Mouse (Mus musculus) limb, embryonic 14.5 days (tissue): ENCODE results near the gene Npas4. TPM values are rescaled to one million over a fixed set of nuclear protein-coding genes. Genes with fewer than 3 reads are reported as not detected.
A peak's percentile ranks its signal among the peaks of the same experiment; 100 is the strongest.

Experiments used
- ATAC-seq: fragments of 200-750 bp; cut with Nextera tagmentation; 2 replicates; pipeline ENCODE4 v1.8.0; 2017; ENCODE audit warnings: low read depth, moderate number of reproducible peaks, moderate TSS enrichment; ENCODE audit not compliant: low FRiP score
- DNase-seq: peaks from one replicate; pipeline ENCODE4 v3.0.0-alpha.2; 2015; ENCODE audit warnings: low spot score
- H3K27ac ChIP-seq: fragments of 300-500 bp; sonication (generic); replicated peaks from 2 replicates; pipeline ENCODE4 v1.5.1; 2014; ENCODE audit warnings: low read depth, mild to moderate bottlenecking, low read length, moderate library complexity, mixed read lengths
- H3K27me3 ChIP-seq: fragments of 300-500 bp; sonication (generic); 2 replicates; pipeline ENCODE4 v1.6.1; 2014; ENCODE audit warnings: low read length, mixed read lengths; ENCODE audit not compliant: control insufficient read depth, insufficient read depth
- H3K36me3 ChIP-seq: fragments of 300-500 bp; sonication (generic); 2 replicates; pipeline ENCODE4 v1.6.1; 2014; ENCODE audit warnings: mild to moderate bottlenecking, low read length, moderate library complexity, mixed read lengths; ENCODE audit not compliant: control insufficient read depth, insufficient read depth
- H3K4me1 ChIP-seq: fragments of 300-500 bp; sonication (generic); 2 replicates; pipeline ENCODE4 v1.6.1; 2014; ENCODE audit warnings: antibody characterized with exemption, low read length, mixed read lengths; ENCODE audit not compliant: control insufficient read depth, insufficient read depth
- H3K4me2 ChIP-seq: fragments of 300-500 bp; sonication (generic); replicated peaks from 2 replicates; pipeline ENCODE4 v1.6.1; 2014; ENCODE audit warnings: low read depth, mild to moderate bottlenecking, low read length, moderate library complexity; ENCODE audit not compliant: severe bottlenecking
- H3K4me3 ChIP-seq: fragments of 300-500 bp; sonication (generic); replicated peaks from 2 replicates; pipeline ENCODE4 v1.5.1; 2014; ENCODE audit warnings: low read length
- H3K9ac ChIP-seq: fragments of 300-500 bp; sonication (generic); 2 replicates; pipeline ENCODE4 v1.6.1; 2014; ENCODE audit warnings: mild to moderate bottlenecking, low read depth, low read length, moderate library complexity; ENCODE audit not compliant: severe bottlenecking
- H3K9me3 ChIP-seq: fragments of 300-500 bp; sonication (generic); 2 replicates; pipeline ENCODE4 v1.6.1; 2016; ENCODE audit warnings: low read length; ENCODE audit not compliant: control insufficient read depth
- POLR2A ChIP-seq: fragments of 200-500 bp; IDR thresholded peaks from 2 replicates; pipeline ENCODE4 v1.8.0; 2012; ENCODE audit warnings: inconsistent platforms, mild to moderate bottlenecking, moderate library complexity, borderline replicate concordance; ENCODE audit not compliant: insufficient read depth, insufficient read length; ENCODE audit errors: extremely low read depth
- WGBS: fragments of 180-500 bp; shearing (Covaris S2); extraction: QIAGEN DNeasy Blood & Tissue Kit; methylation state at CpG from one replicate; pipeline ENCODE4 v1.1.7; 2014; 5-methylcytosine and 5-hydroxymethylcytosine counted together
- polyA plus RNA-seq, 2 experiments: library from polyadenylated mRNA; depleted of rRNA in 1 of 2; stranded (reverse) in 1 of 2; unstranded in 1 of 2; fragments of >200 nt; fragmentation: Nextera tagmentation in 1 of 2; extraction: Ambion mirVana in 1 of 2; gene quantifications; 2 replicates each; pipeline versions ENCODE4 v1.2.1 to v1.2.3; 2012 to 2014

The Npas4 gene
- polyA plus RNA-seq, 2 experiments: 0.50 TPM; not detected in 1

DNA sequence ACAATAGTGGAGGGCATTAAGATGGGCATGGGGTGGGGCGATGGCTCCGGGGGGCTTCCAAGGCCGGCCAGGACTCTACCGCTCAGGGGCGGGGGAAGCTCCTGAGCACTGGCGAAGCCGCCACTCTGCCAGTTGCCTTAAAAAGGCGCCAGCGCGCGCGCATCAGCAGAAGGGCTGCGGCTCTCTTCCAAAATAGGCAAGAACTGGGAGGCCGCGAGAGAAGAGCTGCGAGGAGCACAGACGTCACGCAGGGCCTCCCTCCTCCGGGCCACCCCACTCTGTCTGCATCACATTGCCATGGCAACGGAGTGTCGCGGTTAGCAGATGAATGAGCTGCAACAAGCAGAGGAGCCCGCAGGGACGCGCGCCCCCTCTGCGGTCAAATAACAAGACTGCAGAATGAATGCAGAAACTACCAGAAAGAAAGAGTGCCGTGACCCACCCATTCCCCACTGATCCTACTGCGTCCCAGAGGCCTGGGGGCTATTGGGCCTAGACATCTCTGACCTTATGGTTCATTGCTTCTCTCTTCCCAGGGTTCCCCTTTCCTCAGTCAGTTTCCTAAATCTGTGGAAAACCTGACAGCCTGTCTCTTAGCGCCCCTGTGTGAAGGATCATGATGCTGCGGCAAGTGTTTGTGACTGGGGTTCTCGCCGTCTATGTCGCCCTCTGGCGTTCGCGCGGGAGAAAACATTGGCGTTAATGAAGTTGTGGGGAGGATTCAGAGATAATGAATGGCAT lies 11.7 kb upstream of the Npas4 start:
- TF ChIP-seq POLR2A: no peak
- Histone ChIP-seq H3K4me2 (peak overlapping the region; percentile 47), H3K4me3 (peak overlapping the region; percentile 23), H3K9ac (no peak overlapping the region), H3K36me3 (no peaks in the 10 kb centered on the region), H3K27ac (no peak overlapping the region), H3K4me1 (peaks cover 4% of the 10 kb centered on the region; the same call in 1 of the 2 replicates), H3K9me3 (no peaks in the 10 kb centered on the region), H3K27me3 (no peaks in the 10 kb centered on the region)
- DNase-seq (peak; percentile 86), ATAC-seq (peak; percentile 96)
- WGBS: under 1% methylated on average over 39 of the region's 39 CpGs

DNA sequence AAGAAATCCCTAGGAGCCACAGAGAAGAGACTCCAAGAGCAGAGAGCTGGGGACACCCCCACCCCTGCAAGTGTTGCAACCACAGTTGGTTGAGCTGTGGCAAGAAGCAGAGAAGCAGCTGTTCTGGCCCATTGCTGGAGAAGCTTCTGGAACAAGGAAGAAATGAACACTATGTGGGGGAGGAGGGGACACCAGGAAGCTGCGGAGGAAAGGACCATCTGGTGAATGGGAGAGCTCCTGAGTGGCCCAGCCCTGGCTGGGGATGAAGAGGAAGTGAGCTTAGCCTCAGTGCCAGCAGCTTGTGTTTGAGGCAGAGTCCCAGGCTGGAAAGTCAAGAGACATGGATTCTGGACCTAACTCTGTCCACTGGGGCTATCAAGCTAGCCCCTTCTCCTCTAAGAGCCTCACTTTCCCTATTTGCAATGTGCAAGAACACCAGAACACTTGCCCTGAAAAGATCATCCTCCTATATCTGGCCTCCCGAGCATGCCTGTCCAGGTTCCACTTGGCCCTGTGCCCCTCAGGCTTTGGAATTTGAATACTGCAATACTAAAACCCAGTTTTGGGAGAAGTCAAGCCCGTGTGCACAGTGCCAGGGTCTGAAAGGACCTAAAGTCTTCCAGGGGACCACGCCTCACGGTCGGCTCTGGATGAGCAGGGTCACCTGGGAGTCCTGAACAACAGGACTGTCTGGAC lies 9.5 kb upstream of the Npas4 start:
- no peaks in the 10 kb centered on the region for H3K9me3 ChIP-seq
- H3K27me3 ChIP-seq: no peaks in the 10 kb centered on the region
- H3K36me3 ChIP-seq: no peaks in the 10 kb centered on the region
- TF ChIP-seq POLR2A: no peak
- H3K4me2 ChIP-seq: no peak overlapping the region
- no peak overlapping the region for H3K27ac ChIP-seq
- H3K4me1 ChIP-seq: peaks cover 4% of the 10 kb centered on the region; the same call in 1 of the 2 replicates
- WGBS: 67% methylated on average over 6 of the region's 6 CpGs
- H3K4me3 ChIP-seq: no peak overlapping the region
- no peak for DNase-seq
- no peak for ATAC-seq
- no peak overlapping the region for H3K9ac ChIP-seq

DNA sequence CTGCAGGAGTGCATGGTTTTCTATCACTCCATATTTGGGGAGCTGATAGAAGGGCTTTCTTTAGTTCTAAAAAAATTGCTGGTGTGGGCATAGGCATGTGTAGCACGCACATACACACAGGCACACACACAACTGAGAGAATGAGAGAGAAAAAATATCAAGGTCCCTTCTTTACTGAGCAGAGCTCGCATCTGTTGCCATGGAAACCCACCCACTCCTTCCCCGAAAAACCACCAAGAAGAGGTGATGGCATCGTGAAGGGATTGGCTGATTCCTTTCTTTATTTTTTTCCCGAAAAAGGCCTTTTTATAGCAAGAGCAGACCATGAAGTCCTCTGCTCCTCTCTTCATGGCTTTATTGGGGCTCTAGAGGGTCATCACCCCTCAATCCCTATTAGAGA lies 3.9 kb upstream of the Npas4 start:
- Histone ChIP-seq H3K27ac (no peak overlapping the region), H3K4me2 (no peak overlapping the region), H3K9me3 (no peaks in the 10 kb centered on the region), H3K27me3 (peaks cover 36% of the 10 kb centered on the region), H3K9ac (no peak overlapping the region), H3K4me3 (no peak overlapping the region), H3K4me1 (no peaks in the 10 kb centered on the region), H3K36me3 (no peaks in the 10 kb centered on the region)
- ATAC-seq: no peak
- TF ChIP-seq POLR2A: no peak
- 63% methylated on average over 5 of the region's 5 CpGs for WGBS
- no peak for DNase-seq

DNA sequence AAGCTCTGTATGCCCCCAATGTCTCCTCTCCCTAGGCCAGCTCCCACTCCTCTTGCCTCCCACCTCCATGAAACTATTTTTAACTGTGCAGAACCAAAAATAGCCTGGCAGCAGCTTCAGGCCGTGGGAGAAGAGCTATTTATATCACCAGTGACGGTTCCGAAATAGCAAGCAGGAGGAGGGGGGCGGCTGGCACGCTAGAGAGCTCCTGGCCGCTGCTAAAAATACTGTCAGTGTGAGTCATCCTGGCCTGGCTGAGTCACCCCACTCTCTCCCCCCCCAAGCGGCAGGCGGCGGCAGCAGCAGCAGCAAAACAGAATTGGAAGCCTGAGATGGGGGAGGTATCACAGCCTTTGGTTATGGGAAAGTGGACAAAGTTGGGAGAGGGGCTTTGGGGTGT lies 2.8 kb upstream of the Npas4 start:
- ATAC-seq: no peak
- H3K27ac ChIP-seq: no peak overlapping the region
- WGBS: 6% methylated on average over 9 of the region's 9 CpGs
- no peaks in the 10 kb centered on the region for H3K36me3 ChIP-seq
- H3K27me3 ChIP-seq: peaks cover 36% of the 10 kb centered on the region
- no peak overlapping the region for H3K4me2 ChIP-seq
- peak; percentile 42 for DNase-seq
- no peaks in the 10 kb centered on the region for H3K9me3 ChIP-seq
- no peak overlapping the region for H3K9ac ChIP-seq
- no peak for TF ChIP-seq POLR2A
- no peak overlapping the region for H3K4me3 ChIP-seq
- H3K4me1 ChIP-seq: no peaks in the 10 kb centered on the region

DNA sequence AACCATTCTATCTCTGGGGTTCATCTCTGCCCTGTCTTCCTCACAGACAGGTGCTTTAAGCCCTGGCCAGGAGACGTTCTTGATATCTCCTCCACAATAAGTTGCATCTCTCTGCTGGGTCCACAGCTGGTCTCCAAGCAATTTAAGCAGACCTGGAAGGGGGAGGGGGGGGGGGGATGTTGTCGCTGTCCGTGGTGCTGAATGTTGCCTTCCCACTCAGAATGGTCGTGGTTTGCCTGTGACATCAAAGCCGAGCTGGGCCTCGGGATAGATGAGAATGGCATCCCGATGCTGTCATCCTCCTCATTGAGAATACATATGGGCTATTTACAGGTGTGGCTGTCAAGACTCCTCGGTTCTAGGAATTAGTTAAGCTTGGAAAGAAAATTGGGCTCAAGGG lies 2.3 kb upstream of the Npas4 start:
- Histone ChIP-seq H3K4me1 (no peaks in the 10 kb centered on the region), H3K36me3 (no peaks in the 10 kb centered on the region), H3K27ac (no peak overlapping the region), H3K4me2 (no peak overlapping the region), H3K4me3 (no peak overlapping the region), H3K27me3 (peaks cover 36% of the 10 kb centered on the region), H3K9me3 (no peaks in the 10 kb centered on the region), H3K9ac (no peak overlapping the region)
- TF ChIP-seq POLR2A: no peak
- WGBS: 18% methylated on average over 8 of the region's 8 CpGs
- ATAC-seq (no peak), DNase-seq (peak; percentile 24)
